Mouse (Mus musculus): ENCODE results near the gene Rb1. TPM values are rescaled to one million over a fixed set of nuclear protein-coding genes. Genes with fewer than 3 reads are reported as not detected.

Gene Rb1
- polyA plus RNA-seq, 1 experiment from 2014 or later, result 26.2 TPM

DNA sequence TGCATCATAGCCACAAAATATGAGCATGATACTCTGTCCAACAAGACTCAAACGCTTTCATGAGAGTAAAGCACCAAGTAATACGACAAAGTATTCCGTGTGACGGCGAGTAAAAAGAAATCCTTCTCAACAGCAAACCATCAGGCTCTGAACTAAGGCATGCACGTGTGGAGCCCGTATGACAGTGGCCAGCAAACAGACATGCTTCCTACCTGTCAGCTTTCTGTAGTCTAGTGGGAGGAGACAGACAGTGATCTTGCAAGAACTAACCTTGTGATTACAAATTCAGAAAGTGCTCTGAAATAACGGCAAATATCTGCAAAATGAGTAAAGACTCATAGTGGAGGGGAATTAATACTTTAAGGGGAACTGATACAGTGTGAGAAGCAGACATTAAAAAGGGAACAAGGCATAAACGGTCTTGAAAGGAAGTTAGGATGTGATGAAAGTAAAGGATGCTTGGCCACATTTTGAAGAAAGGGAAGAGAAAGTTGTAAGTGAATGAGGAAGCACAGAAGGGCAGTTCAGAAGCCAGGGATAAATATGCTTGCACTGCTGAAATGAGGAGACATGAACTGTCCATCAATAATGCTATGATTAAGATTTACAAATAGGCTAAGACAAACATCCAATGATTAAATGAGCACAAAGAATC lies 103.2 kb downstream of the Rb1 start:
- Histone ChIP-seq H3K9ac (replicated peaks; ENCODE audit: low read length) (no peak overlapping the region), H3K27me3 (ENCODE audit: control insufficient read depth, insufficient read depth, low read length) (no peaks in the 10 kb centered on the region), H3K36me3 (replicated peaks; ENCODE audit: control insufficient read depth, insufficient read depth, low read depth, low read length) (no peaks in the 10 kb centered on the region), H3K9me3 (replicated peaks; ENCODE audit: control insufficient read depth, low read length) (no peaks in the 10 kb centered on the region), H3K4me3 (ENCODE audit: low read depth, low read length) (no peak overlapping the region), H3K4me1 (ENCODE audit: control insufficient read depth, insufficient read depth, low read length) (no peaks in the 10 kb centered on the region), H3K27ac (replicated peaks; ENCODE audit: low read depth, low read length) (no peak overlapping the region), H3K4me2 (ENCODE audit: low read depth, low read length) (no peak overlapping the region)
- ATAC-seq (replicated peaks; ENCODE audit: insufficient number of reproducible peaks, low FRiP score, low TSS enrichment, low read depth) (no peak), DNase-seq (ENCODE audit: low spot score) (no peak)
- 89% methylated on average over 9 of the region's 9 CpGs for whole genome bisulfite sequencing

DNA sequence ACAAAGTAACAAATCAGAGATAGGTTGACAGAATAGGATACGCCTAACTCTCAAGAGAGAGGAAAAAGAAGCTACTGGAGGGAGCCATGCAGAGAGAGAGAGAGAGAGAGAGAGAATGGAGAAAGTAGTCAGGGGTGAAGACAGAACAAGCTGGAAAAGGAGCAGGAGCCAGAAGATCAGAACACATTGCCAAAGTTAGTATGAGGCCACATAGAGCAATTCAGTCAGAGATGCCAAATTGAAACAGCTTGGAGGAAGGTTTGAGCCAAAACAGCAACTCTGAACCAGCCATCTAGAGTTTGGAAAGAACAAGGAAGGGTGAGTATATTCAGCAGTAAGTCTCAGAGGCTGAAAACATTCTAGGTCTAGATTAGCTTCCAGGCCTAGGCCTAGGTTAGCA lies 108.6 kb downstream of the Rb1 start:
- no peaks in the 10 kb centered on the region for H3K27me3 ChIP-seq (ENCODE audit: control insufficient read depth, insufficient read depth, low read length)
- no peak overlapping the region for H3K27ac ChIP-seq (replicated peaks; ENCODE audit: low read depth, low read length)
- no peaks in the 10 kb centered on the region for H3K9me3 ChIP-seq (replicated peaks; ENCODE audit: control insufficient read depth, low read length)
- H3K4me1 ChIP-seq (ENCODE audit: control insufficient read depth, insufficient read depth, low read length), result no peaks in the 10 kb centered on the region
- DNase-seq (ENCODE audit: low spot score) (no peak), ATAC-seq (replicated peaks; ENCODE audit: insufficient number of reproducible peaks, low FRiP score, low TSS enrichment, low read depth) (no peak)
- no peak overlapping the region for H3K4me3 ChIP-seq (ENCODE audit: low read depth, low read length)
- no peak overlapping the region for H3K4me2 ChIP-seq (ENCODE audit: low read depth, low read length)
- H3K9ac ChIP-seq (replicated peaks; ENCODE audit: low read length), result no peak overlapping the region
- no peaks in the 10 kb centered on the region for H3K36me3 ChIP-seq (replicated peaks; ENCODE audit: control insufficient read depth, insufficient read depth, low read depth, low read length)
- WGBS, result 97% methylated on average over 1 of the region's 1 CpGs

DNA sequence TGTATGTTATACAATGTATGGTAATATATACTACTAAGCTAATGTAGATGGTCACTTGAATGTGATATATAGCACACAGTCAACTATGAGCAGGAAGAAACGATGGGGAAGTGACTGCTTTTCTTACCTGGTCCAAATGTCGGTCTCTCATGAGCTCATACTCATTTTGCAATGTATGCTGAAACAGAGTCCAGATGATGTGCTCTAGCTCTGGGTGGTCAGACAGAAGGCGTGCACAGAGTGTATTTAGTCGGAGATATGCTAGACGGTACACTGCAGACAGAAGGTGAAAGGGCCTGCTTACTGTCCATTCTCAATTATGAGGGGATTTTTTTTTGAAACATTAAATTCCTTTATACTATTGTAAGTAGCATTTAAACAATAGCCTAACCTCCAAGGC lies 114.1 kb downstream of the Rb1 start:
- ATAC-seq (replicated peaks; ENCODE audit: insufficient number of reproducible peaks, low FRiP score, low TSS enrichment, low read depth), result no peak
- 83% methylated on average over 5 of the region's 5 CpGs for WGBS
- no peak overlapping the region for H3K9ac ChIP-seq (replicated peaks; ENCODE audit: low read length)
- no peak for DNase-seq (ENCODE audit: low spot score)
- H3K4me1 ChIP-seq (ENCODE audit: control insufficient read depth, insufficient read depth, low read length), result no peaks in the 10 kb centered on the region
- no peaks in the 10 kb centered on the region for H3K36me3 ChIP-seq (replicated peaks; ENCODE audit: control insufficient read depth, insufficient read depth, low read depth, low read length)
- no peak overlapping the region for H3K27ac ChIP-seq (replicated peaks; ENCODE audit: low read depth, low read length)
- H3K4me3 ChIP-seq (ENCODE audit: low read depth, low read length), result no peak overlapping the region
- no peaks in the 10 kb centered on the region for H3K9me3 ChIP-seq (replicated peaks; ENCODE audit: control insufficient read depth, low read length)
- H3K27me3 ChIP-seq (ENCODE audit: control insufficient read depth, insufficient read depth, low read length), result no peaks in the 10 kb centered on the region
- H3K4me2 ChIP-seq (ENCODE audit: low read depth, low read length), result no peak overlapping the region

DNA sequence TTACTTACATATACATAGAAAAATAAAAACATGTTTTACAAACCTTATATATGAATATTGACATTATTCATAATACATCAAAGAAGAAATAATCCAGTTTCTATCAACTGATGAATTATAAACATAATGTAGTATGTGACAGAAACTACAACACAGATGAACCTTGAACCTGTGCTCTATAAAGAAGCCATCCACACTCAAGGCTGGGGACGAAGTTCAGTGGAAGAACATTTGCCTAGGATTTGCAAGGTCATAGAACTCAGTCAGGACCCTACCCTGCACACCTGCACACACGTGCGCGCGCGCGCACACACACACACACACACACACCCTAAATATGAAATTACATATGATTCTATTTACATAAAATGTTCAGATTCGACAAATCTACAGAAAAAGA lies 115.4 kb downstream of the Rb1 start:
- no peak for ATAC-seq (replicated peaks; ENCODE audit: insufficient number of reproducible peaks, low FRiP score, low TSS enrichment, low read depth)
- 87% methylated on average over 8 of the region's 8 CpGs for WGBS
- Histone ChIP-seq H3K4me3 (ENCODE audit: low read depth, low read length) (no peak overlapping the region), H3K36me3 (replicated peaks; ENCODE audit: control insufficient read depth, insufficient read depth, low read depth, low read length) (no peaks in the 10 kb centered on the region), H3K9ac (replicated peaks; ENCODE audit: low read length) (no peak overlapping the region), H3K27me3 (ENCODE audit: control insufficient read depth, insufficient read depth, low read length) (no peaks in the 10 kb centered on the region), H3K9me3 (replicated peaks; ENCODE audit: control insufficient read depth, low read length) (no peaks in the 10 kb centered on the region), H3K27ac (replicated peaks; ENCODE audit: low read depth, low read length) (no peak overlapping the region), H3K4me1 (ENCODE audit: control insufficient read depth, insufficient read depth, low read length) (no peaks in the 10 kb centered on the region), H3K4me2 (ENCODE audit: low read depth, low read length) (no peak overlapping the region)
- no peak for DNase-seq (ENCODE audit: low spot score)

DNA sequence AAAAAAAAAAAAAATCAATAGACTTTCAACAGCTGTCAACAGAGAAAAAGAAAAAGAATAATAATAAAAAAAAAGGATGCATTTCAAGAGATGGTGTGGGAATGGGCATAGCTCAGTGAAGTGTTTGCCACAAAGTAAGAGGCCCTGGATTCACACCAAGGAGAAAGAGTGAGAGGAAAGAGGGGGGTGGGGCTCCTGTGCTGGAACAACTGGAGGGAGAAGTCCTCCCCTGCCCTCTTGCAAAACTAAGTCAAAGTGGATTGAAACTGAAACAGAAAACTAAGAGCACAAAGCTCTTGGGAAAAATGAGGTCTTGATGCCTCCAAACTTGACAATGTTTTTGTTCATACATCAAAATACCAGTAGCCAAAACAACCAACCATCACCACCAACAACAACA lies 116.4 kb downstream of the Rb1 start:
- H3K4me2 ChIP-seq (ENCODE audit: low read depth, low read length), result no peak overlapping the region
- ATAC-seq (replicated peaks; ENCODE audit: insufficient number of reproducible peaks, low FRiP score, low TSS enrichment, low read depth), result no peak
- H3K4me1 ChIP-seq (ENCODE audit: control insufficient read depth, insufficient read depth, low read length), result no peaks in the 10 kb centered on the region

GRCm38 (mm10) chr14:73204016-73204415 lies 121.6 kb downstream of the Rb1 start:
- no peak overlapping the region for H3K4me3 ChIP-seq (ENCODE audit: low read depth, low read length)
- 65% methylated on average over 3 of the region's 3 CpGs for WGBS
- no peak overlapping the region for H3K4me2 ChIP-seq (ENCODE audit: low read depth, low read length)
- H3K27me3 ChIP-seq (ENCODE audit: control insufficient read depth, insufficient read depth, low read length), result no peaks in the 10 kb centered on the region
- no peaks in the 10 kb centered on the region; the same call in 1 of the 2 replicates for H3K36me3 ChIP-seq (replicated peaks; ENCODE audit: control insufficient read depth, insufficient read depth, low read depth, low read length)
- no peaks in the 10 kb centered on the region for H3K4me1 ChIP-seq (ENCODE audit: control insufficient read depth, insufficient read depth, low read length)
- no peak overlapping the region for H3K27ac ChIP-seq (replicated peaks; ENCODE audit: low read depth, low read length)
- no peaks in the 10 kb centered on the region for H3K9me3 ChIP-seq (replicated peaks; ENCODE audit: control insufficient read depth, low read length)
- no peak overlapping the region for H3K9ac ChIP-seq (replicated peaks; ENCODE audit: low read length)
- DNase-seq (ENCODE audit: low spot score) (no peak), ATAC-seq (replicated peaks; ENCODE audit: insufficient number of reproducible peaks, low FRiP score, low TSS enrichment, low read depth) (no peak)

More for the DNA sequence above, 116.4 kb downstream of the Rb1 start:
- DNase-seq (ENCODE audit: low spot score), result no peak
- Histone ChIP-seq H3K36me3 (replicated peaks; ENCODE audit: control insufficient read depth, insufficient read depth, low read depth, low read length) (no peaks in the 10 kb centered on the region), H3K27me3 (ENCODE audit: control insufficient read depth, insufficient read depth, low read length) (no peaks in the 10 kb centered on the region), H3K9me3 (replicated peaks; ENCODE audit: control insufficient read depth, low read length) (no peaks in the 10 kb centered on the region), H3K4me3 (ENCODE audit: low read depth, low read length) (no peak overlapping the region), H3K27ac (replicated peaks; ENCODE audit: low read depth, low read length) (no peak overlapping the region), H3K9ac (replicated peaks; ENCODE audit: low read length) (no peak overlapping the region)

GRCm38 (mm10) chr14:73201447-73201846 lies 124.2 kb downstream of the Rb1 start:
- no peak overlapping the region for H3K4me2 ChIP-seq (ENCODE audit: low read depth, low read length)
- H3K4me1 ChIP-seq (ENCODE audit: control insufficient read depth, insufficient read depth, low read length), result no peaks in the 10 kb centered on the region
- H3K9me3 ChIP-seq (replicated peaks; ENCODE audit: control insufficient read depth, low read length), result no peaks in the 10 kb centered on the region
- H3K9ac ChIP-seq (replicated peaks; ENCODE audit: low read length), result no peak overlapping the region
- ATAC-seq (replicated peaks; ENCODE audit: insufficient number of reproducible peaks, low FRiP score, low TSS enrichment, low read depth) (no peak), DNase-seq (ENCODE audit: low spot score) (no peak)
- no peak overlapping the region for H3K27ac ChIP-seq (replicated peaks; ENCODE audit: low read depth, low read length)
- WGBS, result 69% methylated on average over 3 of the region's 3 CpGs
- H3K27me3 ChIP-seq (ENCODE audit: control insufficient read depth, insufficient read depth, low read length), result no peaks in the 10 kb centered on the region
- H3K4me3 ChIP-seq (ENCODE audit: low read depth, low read length), result no peak overlapping the region
- no peaks in the 10 kb centered on the region; the same call in 1 of the 2 replicates for H3K36me3 ChIP-seq (replicated peaks; ENCODE audit: control insufficient read depth, insufficient read depth, low read depth, low read length)

GRCm38 (mm10) chr14:73199058-73199457 lies 126.6 kb downstream of the Rb1 start:
- no peak for ATAC-seq (replicated peaks; ENCODE audit: insufficient number of reproducible peaks, low FRiP score, low TSS enrichment, low read depth)
- DNase-seq (ENCODE audit: low spot score), result no peak
- WGBS, result 50% methylated on average over 5 of the region's 5 CpGs

More at GRCm38 (mm10) chr14:73199058-73199457, 126.6 kb downstream of the Rb1 start:
- H3K9me3 ChIP-seq (replicated peaks; ENCODE audit: control insufficient read depth, low read length), result no peaks in the 10 kb centered on the region
- no peak overlapping the region for H3K4me2 ChIP-seq (ENCODE audit: low read depth, low read length)
- H3K27ac ChIP-seq (replicated peaks; ENCODE audit: low read depth, low read length), result no peak overlapping the region
- no peaks in the 10 kb centered on the region for H3K27me3 ChIP-seq (ENCODE audit: control insufficient read depth, insufficient read depth, low read length)
- H3K4me1 ChIP-seq (ENCODE audit: control insufficient read depth, insufficient read depth, low read length), result no peaks in the 10 kb centered on the region
- no peak overlapping the region for H3K4me3 ChIP-seq (ENCODE audit: low read depth, low read length)
- H3K36me3 ChIP-seq (replicated peaks; ENCODE audit: control insufficient read depth, insufficient read depth, low read depth, low read length), result no peaks in the 10 kb centered on the region; the same call in 1 of the 2 replicates
- H3K9ac ChIP-seq (replicated peaks; ENCODE audit: low read length), result no peak overlapping the region

Measured in embryonic facial prominence, embryonic 11.5 days (tissue).